Mouse (Mus musculus): ENCODE results near the gene Cpped1. TPM values are rescaled to one million over a fixed set of nuclear protein-coding genes. Genes with fewer than 3 reads are reported as not detected.

Cpped1 gene
- polyA plus RNA-seq, 1 experiment from 2014 or later = 10.8 TPM

DNA sequence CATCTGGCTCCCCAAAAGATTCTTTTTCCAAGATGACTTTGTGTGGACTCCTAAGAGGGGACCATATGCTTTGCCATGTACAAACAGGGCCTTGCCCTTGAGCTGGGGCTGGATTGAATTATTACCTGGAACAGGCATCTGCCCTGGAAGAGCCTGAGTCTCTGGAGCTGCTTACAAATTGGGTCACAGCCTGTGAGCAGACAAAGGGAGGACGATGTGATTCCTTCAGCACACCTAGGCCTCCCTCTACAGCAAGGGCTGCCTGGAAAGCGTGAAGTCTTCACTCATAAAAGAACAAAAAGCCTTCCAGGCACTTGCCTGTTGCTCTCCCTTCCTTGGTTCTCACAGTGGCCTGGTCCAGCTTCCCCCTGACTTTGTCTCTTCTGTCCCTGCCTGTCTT, 136.9 kb downstream of the Cpped1 start:
- WGBS (ENCODE audit: insufficient replicate concordance) = 44% methylated on average over 2 of the region's 2 CpGs
- Histone ChIP-seq H3K4me3 (ENCODE audit: low read depth, low read length) (no peak overlapping the region), H3K27ac (ENCODE audit: low read length) (no peak overlapping the region), H3K4me2 (ENCODE audit: low read depth, low read length) (no peak overlapping the region), H3K9me3 (replicated peaks; ENCODE audit: control insufficient read depth, low read length) (no peaks in the 10 kb centered on the region), H3K36me3 (ENCODE audit: control insufficient read depth, insufficient read depth) (no peaks in the 10 kb centered on the region), H3K27me3 (ENCODE audit: control insufficient read depth, insufficient read depth, low read depth, low read length) (no peaks in the 10 kb centered on the region), H3K9ac (ENCODE audit: low read depth, low read length) (no peak overlapping the region), H3K4me1 (ENCODE audit: control insufficient read depth, low read depth, low read length) (no peaks in the 10 kb centered on the region)
- ATAC-seq (ENCODE audit: low read depth) = no peak

DNA sequence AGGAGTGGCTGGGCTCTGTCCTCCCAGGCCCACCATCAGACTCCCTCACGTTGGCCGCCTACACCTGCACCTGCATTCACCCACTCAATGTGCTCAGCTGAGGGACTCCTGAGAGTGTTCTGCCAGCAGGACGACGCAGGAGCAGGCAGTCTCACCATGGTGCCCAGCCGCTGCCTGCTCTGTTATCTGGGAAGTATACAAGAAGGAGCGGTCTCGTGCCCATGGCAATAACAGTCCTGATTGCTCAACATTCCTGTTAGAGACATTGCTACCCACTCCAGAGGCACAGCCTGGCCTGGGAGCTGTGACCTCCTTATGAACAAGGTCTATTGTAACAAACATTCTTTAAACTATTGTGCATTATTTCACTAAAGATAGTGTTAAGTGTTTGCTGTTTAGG, 151.3 kb downstream of the Cpped1 start:
- no peak for ATAC-seq (ENCODE audit: low read depth)
- Histone ChIP-seq H3K27ac (ENCODE audit: low read length) (no peak overlapping the region), H3K4me3 (ENCODE audit: low read depth, low read length) (no peak overlapping the region), H3K9me3 (replicated peaks; ENCODE audit: control insufficient read depth, low read length) (no peaks in the 10 kb centered on the region), H3K4me2 (ENCODE audit: low read depth, low read length) (no peak overlapping the region), H3K27me3 (ENCODE audit: control insufficient read depth, insufficient read depth, low read depth, low read length) (no peaks in the 10 kb centered on the region), H3K9ac (ENCODE audit: low read depth, low read length) (no peak overlapping the region), H3K36me3 (ENCODE audit: control insufficient read depth, insufficient read depth) (no peaks in the 10 kb centered on the region), H3K4me1 (ENCODE audit: control insufficient read depth, low read depth, low read length) (no peaks in the 10 kb centered on the region)
- 71% methylated on average over 7 of the region's 7 CpGs for WGBS (ENCODE audit: insufficient replicate concordance)

DNA sequence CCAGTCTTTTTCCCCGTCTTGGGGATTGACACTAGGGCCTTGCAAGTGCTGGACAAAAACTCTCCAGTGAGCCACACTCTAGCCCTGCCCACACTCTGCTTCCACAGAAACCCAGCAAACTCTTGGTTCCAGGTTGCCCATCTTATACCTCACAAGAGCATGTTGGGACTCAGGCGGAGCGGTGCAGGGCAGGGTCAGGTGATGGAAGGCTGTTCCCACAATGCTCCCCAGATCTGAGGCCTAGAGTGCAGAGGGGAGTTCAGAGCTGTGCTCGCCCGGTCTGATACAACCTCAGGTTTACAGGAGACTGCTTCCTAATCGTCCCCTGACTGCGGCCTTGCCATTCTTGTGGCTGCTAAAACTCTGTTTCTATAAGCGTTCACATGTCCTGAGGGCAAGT, 151.8 kb downstream of the Cpped1 start:
- no peak overlapping the region for H3K9ac ChIP-seq (ENCODE audit: low read depth, low read length)
- H3K36me3 ChIP-seq (ENCODE audit: control insufficient read depth, insufficient read depth) = no peaks in the 10 kb centered on the region
- no peaks in the 10 kb centered on the region for H3K4me1 ChIP-seq (ENCODE audit: control insufficient read depth, low read depth, low read length)
- no peaks in the 10 kb centered on the region for H3K27me3 ChIP-seq (ENCODE audit: control insufficient read depth, insufficient read depth, low read depth, low read length)
- H3K9me3 ChIP-seq (replicated peaks; ENCODE audit: control insufficient read depth, low read length) = no peaks in the 10 kb centered on the region
- H3K27ac ChIP-seq (ENCODE audit: low read length) = no peak overlapping the region
- 77% methylated on average over 8 of the region's 8 CpGs for WGBS (ENCODE audit: insufficient replicate concordance)
- H3K4me3 ChIP-seq (ENCODE audit: low read depth, low read length) = no peak overlapping the region
- H3K4me2 ChIP-seq (ENCODE audit: low read depth, low read length) = no peak overlapping the region
- no peak for ATAC-seq (ENCODE audit: low read depth)

DNA sequence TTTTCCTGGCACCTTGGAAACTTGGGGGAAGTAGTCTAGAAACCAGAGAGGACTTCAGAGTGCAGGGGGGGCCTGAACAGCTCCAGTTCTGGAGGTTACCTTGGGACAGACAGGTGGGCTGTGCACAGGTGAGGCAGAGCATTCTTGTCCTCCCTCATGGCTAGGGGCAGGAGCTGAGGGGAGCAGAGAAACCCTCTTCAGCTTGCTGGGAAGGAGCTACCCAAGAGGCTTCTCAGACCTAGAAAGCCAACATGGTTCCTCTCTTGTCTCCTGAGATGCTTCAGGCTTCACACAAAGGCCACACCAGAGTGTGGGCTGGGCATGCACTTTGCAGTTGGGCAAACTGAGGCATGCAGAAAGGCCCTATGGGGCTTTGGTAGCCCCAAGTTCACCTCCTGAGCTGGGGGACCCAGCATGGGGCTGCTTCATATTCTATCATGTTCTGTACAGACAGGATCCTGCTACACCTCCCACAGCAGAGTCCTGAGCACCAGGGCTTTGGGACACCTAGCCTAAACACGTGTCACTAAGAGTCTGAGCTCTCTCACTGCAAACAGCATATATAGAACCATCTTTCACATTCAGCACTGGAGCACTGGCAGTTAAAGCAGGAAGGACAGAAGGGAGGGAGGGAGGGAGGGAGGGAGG, 152.5 kb downstream of the Cpped1 start:
- Histone ChIP-seq H3K4me1 (ENCODE audit: control insufficient read depth, low read depth, low read length) (no peaks in the 10 kb centered on the region), H3K9me3 (replicated peaks; ENCODE audit: control insufficient read depth, low read length) (no peaks in the 10 kb centered on the region), H3K36me3 (ENCODE audit: control insufficient read depth, insufficient read depth) (no peaks in the 10 kb centered on the region), H3K9ac (ENCODE audit: low read depth, low read length) (no peak overlapping the region), H3K27ac (ENCODE audit: low read length) (no peak overlapping the region), H3K4me3 (ENCODE audit: low read depth, low read length) (no peak overlapping the region), H3K27me3 (ENCODE audit: control insufficient read depth, insufficient read depth, low read depth, low read length) (no peaks in the 10 kb centered on the region), H3K4me2 (ENCODE audit: low read depth, low read length) (no peak overlapping the region)
- 48% methylated on average over 1 of the region's 1 CpGs for WGBS (ENCODE audit: insufficient replicate concordance)
- no peak for ATAC-seq (ENCODE audit: low read depth)

DNA sequence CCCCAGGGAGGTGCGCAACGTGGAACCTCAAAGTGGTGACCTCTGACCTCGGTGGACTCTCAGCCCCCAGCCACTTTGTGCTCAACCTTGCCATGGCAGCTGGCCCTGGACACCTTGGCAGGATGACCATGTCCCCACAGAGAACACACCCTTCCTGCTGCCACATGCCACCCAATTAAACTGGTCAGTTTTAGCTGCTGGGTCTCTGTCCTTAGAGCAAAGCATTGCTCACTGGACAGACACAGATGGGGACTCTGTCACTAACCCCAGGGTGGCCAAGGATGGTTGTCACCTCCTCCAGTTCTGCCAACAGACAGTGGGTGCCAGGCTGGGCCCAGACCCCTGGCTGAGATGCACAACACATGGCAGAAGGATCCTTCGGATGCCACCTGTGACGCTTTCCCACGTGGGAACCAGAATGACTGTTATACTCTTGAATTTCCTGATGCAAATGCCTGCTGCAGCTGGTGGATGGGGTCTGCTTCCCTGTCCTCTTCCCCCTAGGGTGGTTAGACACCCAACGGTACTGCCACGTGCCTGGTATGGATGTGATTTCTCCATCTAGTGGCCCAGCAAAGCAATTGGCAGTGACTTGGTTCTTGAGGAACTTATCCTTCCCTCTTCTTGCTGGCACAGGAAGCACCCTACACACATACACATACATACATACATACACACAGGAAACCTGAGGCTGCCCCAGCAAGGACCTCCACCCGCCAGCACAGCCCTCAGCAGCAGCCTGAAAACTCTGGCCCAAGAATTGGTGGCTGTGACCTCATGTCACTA, 153.8 kb downstream of the Cpped1 start:
- ATAC-seq (ENCODE audit: low read depth) = no peak
- H3K4me1 ChIP-seq (ENCODE audit: control insufficient read depth, low read depth, low read length) = no peaks in the 10 kb centered on the region
- H3K27me3 ChIP-seq (ENCODE audit: control insufficient read depth, insufficient read depth, low read depth, low read length) = no peaks in the 10 kb centered on the region
- H3K4me2 ChIP-seq (ENCODE audit: low read depth, low read length) = no peak overlapping the region
- H3K9me3 ChIP-seq (replicated peaks; ENCODE audit: control insufficient read depth, low read length) = no peaks in the 10 kb centered on the region
- H3K36me3 ChIP-seq (ENCODE audit: control insufficient read depth, insufficient read depth) = no peaks in the 10 kb centered on the region
- 60% methylated on average over 9 of the region's 9 CpGs for WGBS (ENCODE audit: insufficient replicate concordance)
- H3K9ac ChIP-seq (ENCODE audit: low read depth, low read length) = no peak overlapping the region
- H3K4me3 ChIP-seq (ENCODE audit: low read depth, low read length) = no peak overlapping the region
- H3K27ac ChIP-seq (ENCODE audit: low read length) = no peak overlapping the region

DNA sequence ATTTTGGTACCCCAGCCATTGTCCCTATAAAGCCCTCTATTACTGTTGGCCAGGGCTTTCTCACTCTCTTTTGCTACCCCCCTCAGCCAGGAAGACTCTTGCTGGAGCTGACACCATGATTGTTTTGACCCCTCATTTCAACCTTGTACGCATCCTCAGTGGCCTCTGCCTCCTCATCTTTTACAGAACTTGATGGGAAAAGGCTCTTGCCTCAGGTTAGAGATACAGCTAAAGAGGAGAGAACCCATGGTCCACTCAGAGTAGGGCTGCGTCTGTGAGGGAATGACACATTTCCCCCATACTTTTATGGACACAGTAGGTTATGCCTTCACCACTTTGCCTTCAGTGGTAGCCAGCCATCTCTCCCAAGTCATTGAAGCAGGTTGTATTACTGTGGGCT, 155.1 kb downstream of the Cpped1 start:
- H3K9ac ChIP-seq (ENCODE audit: low read depth, low read length) = no peak overlapping the region
- H3K27ac ChIP-seq (ENCODE audit: low read length) = no peak overlapping the region
- H3K4me2 ChIP-seq (ENCODE audit: low read depth, low read length) = no peak overlapping the region
- H3K27me3 ChIP-seq (ENCODE audit: control insufficient read depth, insufficient read depth, low read depth, low read length) = no peaks in the 10 kb centered on the region
- H3K4me3 ChIP-seq (ENCODE audit: low read depth, low read length) = no peak overlapping the region
- WGBS (ENCODE audit: insufficient replicate concordance) = 67% methylated on average over 2 of the region's 2 CpGs
- ATAC-seq (ENCODE audit: low read depth) = no peak
- no peaks in the 10 kb centered on the region for H3K4me1 ChIP-seq (ENCODE audit: control insufficient read depth, low read depth, low read length)
- no peaks in the 10 kb centered on the region for H3K9me3 ChIP-seq (replicated peaks; ENCODE audit: control insufficient read depth, low read length)
- no peaks in the 10 kb centered on the region for H3K36me3 ChIP-seq (ENCODE audit: control insufficient read depth, insufficient read depth)

Other genes starting within 250 kb of the Cpped1 start
- 0.08 and 0.22 TPM in 2 replicates for gene Shisa9, start 74.7 kb upstream of the Cpped1 start, polyA plus RNA-seq (2015; fragmentation: Nextera tagmentation; extraction: Ambion mirVana)

Measured in liver, embryonic 16.5 days (tissue).